1 mouse cellular context compared by ENCODE assay signal in genomic region chr15:99972361-99972988, GRCm38 (mm10).
TF ChIP-seq lines count a peak whose summit lies in the region.

No protein-coding gene starts in this region.

TF ChIP-seq in CH12.LX, 34 proteins besides CTCF, POLR2A, EP300 and RAD21 (continued from another document):
- TF ChIP-seq KAT2A (IDR thresholded peaks at IDR 0.05; ENCODE audit: insufficient replicate concordance, low read length) = peak; percentile 95
- peak; percentile 97 for TF ChIP-seq MAZ (IDR thresholded peaks at IDR 0.05; ENCODE audit: low read depth, low read length)
- peak; percentile 96 for TF ChIP-seq CHD2 (IDR thresholded peaks at IDR 0.05; ENCODE audit: low read length)
- no peak for TF ChIP-seq PAX5 (IDR thresholded peaks at IDR 0.05; ENCODE audit: low read length)
- TF ChIP-seq ELF1 (IDR thresholded peaks at IDR 0.05; ENCODE audit: low read depth, low read length) = peak; percentile 91
- no peak for TF ChIP-seq E2F4 (IDR thresholded peaks at IDR 0.05; ENCODE audit: insufficient replicate concordance, low read depth, low read length)
- peak; percentile 92 for TF ChIP-seq SIN3A (IDR thresholded peaks at IDR 0.05; ENCODE audit: low read length)
- no peak for TF ChIP-seq JUN (IDR thresholded peaks at IDR 0.05; ENCODE audit: insufficient read depth, low read depth, low read length)
- 0 out of 2 replicates have a peak, but pooled peaks have one; percentile 52 for TF ChIP-seq RCOR1 (conservative IDR thresholded peaks at IDR 0.05; ENCODE audit: low read depth, low read length)
- no peak for TF ChIP-seq USF1 (IDR thresholded peaks at IDR 0.05; ENCODE audit: low read depth, low read length)
- peak; percentile 93 for TF ChIP-seq HCFC1 (IDR thresholded peaks at IDR 0.05; ENCODE audit: low read depth, low read length)
- TF ChIP-seq IRF4 (IDR thresholded peaks at IDR 0.05; ENCODE audit: low read depth, low read length) = peak; percentile 68; the same call in 1 of the 2 replicates
- TF ChIP-seq SMC3 (IDR thresholded peaks at IDR 0.05; ENCODE audit: low read depth, low read length) = no peak
- TF ChIP-seq TCF12 (IDR thresholded peaks at IDR 0.05; ENCODE audit: low read depth, low read length) = peak; percentile 73
